Mouse (Mus musculus) midbrain, embryonic 16.5 days (tissue): ENCODE measurements around the gene Mta1. TPM values are rescaled to one million over a fixed set of nuclear protein-coding genes. Genes with fewer than 3 reads are reported as not detected.

Experiments used
- ATAC-seq: fragments of 200-750 bp; cut with Nextera tagmentation; 2 replicates; pipeline ENCODE4 v1.8.0; 2017; ENCODE audit warnings: moderate TSS enrichment
- H3K27ac ChIP-seq: fragments of 300-500 bp; sonication (generic); 2 replicates; pipeline ENCODE4 v1.5.1; 2014; ENCODE audit warnings: mild to moderate bottlenecking, low read length, mixed read lengths
- H3K27me3 ChIP-seq: fragments of 300-500 bp; sonication (generic); 2 replicates; pipeline ENCODE4 v1.6.1; 2014; ENCODE audit warnings: low read depth, low read length, mixed read lengths; ENCODE audit not compliant: control insufficient read depth, insufficient read depth
- H3K36me3 ChIP-seq: fragments of 300-500 bp; sonication (generic); 2 replicates; pipeline ENCODE4 v1.6.1; 2014; ENCODE audit warnings: mild to moderate bottlenecking, low read length, moderate library complexity, mixed read lengths; ENCODE audit not compliant: control insufficient read depth, insufficient read depth
- H3K4me1 ChIP-seq: fragments of 300-500 bp; sonication (generic); 2 replicates; pipeline ENCODE4 v1.6.1; 2014; ENCODE audit warnings: mild to moderate bottlenecking, low read length, mixed read lengths; ENCODE audit not compliant: control insufficient read depth, insufficient read depth
- H3K4me2 ChIP-seq: fragments of 300-500 bp; sonication (generic); 2 replicates; pipeline ENCODE4 v1.6.1; 2014; ENCODE audit warnings: mild to moderate bottlenecking, low read length, mixed read lengths
- H3K4me3 ChIP-seq: fragments of 300-500 bp; sonication (generic); 2 replicates; pipeline ENCODE4 v1.5.1; 2014; ENCODE audit warnings: low read depth, mild to moderate bottlenecking, low read length, moderate library complexity, mixed read lengths
- H3K9ac ChIP-seq: fragments of 300-500 bp; sonication (generic); 2 replicates; pipeline ENCODE4 v1.6.1; 2014; ENCODE audit warnings: low read depth, low read length, mixed read lengths
- H3K9me3 ChIP-seq: fragments of 300-500 bp; sonication (generic); replicated peaks from 2 replicates; pipeline ENCODE4 v1.6.1; 2014; ENCODE audit warnings: mild to moderate bottlenecking, low read length, mixed read lengths; ENCODE audit not compliant: control insufficient read depth, poor library complexity, severe bottlenecking
- WGBS: fragments of 180-500 bp; shearing (Covaris S2); extraction: QIAGEN DNeasy Blood & Tissue Kit; methylation state at CpG from one replicate; pipeline ENCODE4 v1.1.7; 2014; 5-methylcytosine and 5-hydroxymethylcytosine counted together
- polyA plus RNA-seq: library from polyadenylated mRNA; unstranded; fragments of >200 nt; fragmentation: Nextera tagmentation; extraction: Ambion mirVana; gene quantifications from 2 replicates; pipeline ENCODE4 v1.2.1, GENCODE M21; 2015

The Mta1 gene
- polyA plus RNA-seq, 1 experiment from 2014 or later = 14.4 TPM

- H3K4me1 ChIP-seq = peaks cover 17% of the 10 kb centered on the region
- no peak overlapping the region for H3K4me2 ChIP-seq
- no peak overlapping the region for H3K27ac ChIP-seq
- no peak overlapping the region for H3K9ac ChIP-seq
- H3K9me3 ChIP-seq = no peaks in the 10 kb centered on the region
- H3K36me3 ChIP-seq = peaks cover 45% of the 10 kb centered on the region
- no peaks in the 10 kb centered on the region for H3K27me3 ChIP-seq
- no peak for ATAC-seq
- WGBS = 76% methylated on average over 17 of the region's 17 CpGs
- H3K4me3 ChIP-seq = no peak overlapping the region
Measured at GRCm38 (mm10) chr12:113136492-113137020, 38.5 kb downstream of the Mta1 start.

- no peak for ATAC-seq
- no peak overlapping the region for H3K9ac ChIP-seq
- H3K4me2 ChIP-seq = no peak overlapping the region
- H3K27me3 ChIP-seq = no peaks in the 10 kb centered on the region
- peaks cover 37% of the 10 kb centered on the region for H3K36me3 ChIP-seq
- peaks cover 26% of the 10 kb centered on the region for H3K4me1 ChIP-seq
- H3K27ac ChIP-seq = 0 out of 2 replicates have a peak overlapping the region, but pooled peaks have one; percentile 1
- no peak overlapping the region for H3K4me3 ChIP-seq
- H3K9me3 ChIP-seq = no peaks in the 10 kb centered on the region
- whole genome bisulfite sequencing = 92% methylated on average over 18 of the region's 18 CpGs
Measured at GRCm38 (mm10) chr12:113137260-113138213, 39.5 kb downstream of the Mta1 start.

- Histone ChIP-seq H3K9ac (no peak overlapping the region), H3K4me2 (no peak overlapping the region), H3K27ac (no peak overlapping the region), H3K4me3 (no peak overlapping the region), H3K9me3 (no peaks in the 10 kb centered on the region), H3K4me1 (peaks cover 34% of the 10 kb centered on the region), H3K27me3 (no peaks in the 10 kb centered on the region), H3K36me3 (peaks cover 29% of the 10 kb centered on the region)
- ATAC-seq = no peak
- 77% methylated on average over 6 of the region's 6 CpGs for WGBS
Measured at GRCm38 (mm10) chr12:113138291-113138690, 40.2 kb downstream of the Mta1 start.

- H3K4me1 ChIP-seq = peaks cover 35% of the 10 kb centered on the region
- H3K27me3 ChIP-seq = no peaks in the 10 kb centered on the region
- peaks cover 26% of the 10 kb centered on the region for H3K36me3 ChIP-seq
- peak overlapping the region; percentile 51 for H3K4me3 ChIP-seq
- H3K9me3 ChIP-seq = no peaks in the 10 kb centered on the region
- peak overlapping the region; percentile 83 for H3K27ac ChIP-seq
- 29% methylated on average over 11 of the region's 11 CpGs for WGBS
- peak overlapping the region; percentile 71 for H3K9ac ChIP-seq
- ATAC-seq = peak; percentile 5
- peak overlapping the region; percentile 70 for H3K4me2 ChIP-seq
Measured at GRCm38 (mm10) chr12:113138901-113139864, 41.1 kb downstream of the Mta1 start.

GRCm38 (mm10) chr12:113139908-113140615 lies 42.0 kb downstream of the Mta1 start, which contains the start of gene Crip2:
TSS of gene Crip2 (plus strand) at chr12:113140236.
- H3K4me2 ChIP-seq = peak within 1 kb of the TSS; percentile 70
- no peaks in the 10 kb centered on the region for H3K9me3 ChIP-seq
- peak; percentile 87 for ATAC-seq
- peaks cover 24% of the 10 kb centered on the region for H3K36me3 ChIP-seq
- peak within 1 kb of the TSS; percentile 71 for H3K9ac ChIP-seq
- H3K27ac ChIP-seq = peak within 1 kb of the TSS; percentile 83
- WGBS = under 1% methylated on average over 66 of the region's 68 CpGs
- H3K4me3 ChIP-seq = peak within 1 kb of the TSS; percentile 51
- H3K27me3 ChIP-seq = no peaks in the 10 kb centered on the region
- peaks cover 35% of the 10 kb centered on the region for H3K4me1 ChIP-seq

- Histone ChIP-seq H3K4me3 (peak overlapping the region; percentile 51), H3K9me3 (no peaks in the 10 kb centered on the region), H3K27me3 (no peaks in the 10 kb centered on the region), H3K27ac (peak overlapping the region; percentile 83), H3K9ac (peak overlapping the region; percentile 71), H3K4me1 (peaks cover 35% of the 10 kb centered on the region), H3K4me2 (peak overlapping the region; percentile 70), H3K36me3 (peaks cover 20% of the 10 kb centered on the region)
- WGBS = 2% methylated on average over 49 of the region's 49 CpGs
- no peak; the same call in 1 of the 2 replicates for ATAC-seq
Measured at GRCm38 (mm10) chr12:113140616-113141411, 42.7 kb downstream of the Mta1 start.

- Histone ChIP-seq H3K9ac (peak overlapping the region; percentile 71), H3K4me2 (peak overlapping the region; percentile 70), H3K36me3 (peaks cover 18% of the 10 kb centered on the region), H3K9me3 (no peaks in the 10 kb centered on the region), H3K27ac (peak overlapping the region; percentile 83), H3K4me3 (peak overlapping the region; percentile 51), H3K4me1 (peaks cover 35% of the 10 kb centered on the region), H3K27me3 (no peaks in the 10 kb centered on the region)
- no peak for ATAC-seq
- 17% methylated on average over 8 of the region's 8 CpGs for WGBS
Measured at GRCm38 (mm10) chr12:113141531-113141973, 43.5 kb downstream of the Mta1 start.
